8 mouse cellular contexts compared by ENCODE assay signal in genomic region chr10:90830591-90831287, GRCm38 (mm10).
A peak's percentile ranks its signal among the peaks of the same experiment; 100 is the strongest.
DNase-seq lines count a peak whose midpoint lies in the region; ATAC-seq lines count a peak whose summit lies in the region.

No protein-coding gene starts in this region.

- H3K9ac ChIP-seq in forebrain, embryonic 16.5 days (replicated peaks; ENCODE audit: low read depth, low read length), result no peak overlapping the region; the same call in 1 of the 2 replicates
- no peak overlapping the region for H3K9ac ChIP-seq in limb, embryonic 11.5 days (ENCODE audit: low read length)

- H3K27ac ChIP-seq in forebrain, embryonic 16.5 days (ENCODE audit: low read length), result no peak overlapping the region
- no peak overlapping the region for H3K27ac ChIP-seq in limb, embryonic 11.5 days (replicated peaks; ENCODE audit: low read depth, low read length)

- H3K27me3 ChIP-seq in forebrain, embryonic 16.5 days (replicated peaks; ENCODE audit: control insufficient read depth, insufficient read depth, low read length), result peaks cover 9% of the 10 kb centered on the region; the same call in 1 of the 2 replicates
- peaks cover 50% of the 10 kb centered on the region for H3K27me3 ChIP-seq in limb, embryonic 11.5 days (ENCODE audit: control insufficient read depth, insufficient read depth, low read length)

- H3K9me3 ChIP-seq in forebrain, embryonic 16.5 days (ENCODE audit: control insufficient read depth, low read length), result no peaks in the 10 kb centered on the region
- H3K9me3 ChIP-seq in limb, embryonic 11.5 days (ENCODE audit: control insufficient read depth, low read length), result no peaks in the 10 kb centered on the region

- H3K4me1 ChIP-seq in forebrain, embryonic 16.5 days (replicated peaks; ENCODE audit: control insufficient read depth, insufficient read depth, low read length), result peaks cover 17% of the 10 kb centered on the region
- no peaks in the 10 kb centered on the region for H3K4me1 ChIP-seq in limb, embryonic 11.5 days (ENCODE audit: control insufficient read depth, insufficient read depth, low read length)

- H3K36me3 ChIP-seq in forebrain, embryonic 16.5 days (ENCODE audit: control insufficient read depth, insufficient read depth), result no peaks in the 10 kb centered on the region
- H3K36me3 ChIP-seq in limb, embryonic 11.5 days (ENCODE audit: control insufficient read depth, insufficient read depth, low read length), result no peaks in the 10 kb centered on the region

- 0 out of 2 replicates have a peak, but pooled peaks have one; percentile 3 for ATAC-seq in frontal cortex, adult (ENCODE audit: low TSS enrichment)
- no peak for ATAC-seq in forebrain, embryonic 16.5 days
- no peak for ATAC-seq in limb, embryonic 11.5 days (ENCODE audit: insufficient number of reproducible peaks, low FRiP score, low TSS enrichment, low read depth)

- H3K4me3 ChIP-seq in forebrain, embryonic 16.5 days (replicated peaks; ENCODE audit: low read length), result peak overlapping the region; percentile 73
- H3K4me3 ChIP-seq in limb, embryonic 11.5 days (ENCODE audit: low read depth, low read length), result no peak overlapping the region

- no peak for DNase-seq in frontal cortex, postnatal 25 days (ENCODE audit: low spot score in 2 of 2)
- peak; percentile 26 for DNase-seq in limb, embryonic 11.5 days (ENCODE audit: low spot score)
- DNase-seq in right cerebral cortex, adult 2 months (ENCODE audit: low spot score in 2 of 2), result peak; percentile 61 to 66
- DNase-seq in adrenal gland, adult (ENCODE audit: inconsistent age in 2 of 2, low spot score in 1 of 2), result no peak
- DNase-seq in Muller cell, postnatal 12 days (ENCODE audit: inconsistent ontology term), result no peak
- DNase-seq in heart, postnatal 4 days, result no peak

- peak overlapping the region; percentile 75 for H3K4me2 ChIP-seq in forebrain, embryonic 16.5 days (ENCODE audit: low read length)
- no peak overlapping the region for H3K4me2 ChIP-seq in limb, embryonic 11.5 days (ENCODE audit: low read depth, severe bottlenecking)

- 3% methylated on average over 21 of the region's 21 CpGs for WGBS in forebrain, embryonic 16.5 days
- WGBS in limb, embryonic 11.5 days, result 3% methylated on average over 21 of the region's 21 CpGs

Comparison
In these comparisons a context has a peak if more than half of its experiments do, and no peak if none do; other contexts are left out.
1. DNase-seq: peak in limb, embryonic 11.5 days (single experiment) and right cerebral cortex, adult 2 months (2 of 2); none in frontal cortex, postnatal 25 days (0 of 2), adrenal gland, adult (0 of 2), Muller cell, postnatal 12 days (single experiment) and heart, postnatal 4 days (single experiment).